Mouse (Mus musculus): ENCODE measurements around the gene Tm4sf19. TPM values are rescaled to one million over a fixed set of nuclear protein-coding genes. Genes with fewer than 3 reads are reported as not detected.

Gene Tm4sf19
- polyA plus RNA-seq (2012; rRNA removed) = not detected in 2 replicates

- Histone ChIP-seq H3K4me3 (ENCODE audit: insufficient read depth, low read length) (no peak within 1 kb of the TSS), H3K27ac (ENCODE audit: insufficient read depth, low read length) (no peak within 1 kb of the TSS), H3K4me1 (ENCODE audit: control insufficient read depth, insufficient read depth, low read length) (peaks cover 1% of the 10 kb centered on the region; the same call in 1 of the 2 replicates)
- TF ChIP-seq CTCF (IDR thresholded peaks at IDR 0.05; ENCODE audit: extremely low read depth, insufficient read depth, low read length) (no peak), POLR2A (IDR thresholded peaks at IDR 0.05; ENCODE audit: extremely low read depth, insufficient read depth, low read length) (no peak)
These were observed at the start of gene Tm4sf19 for GRCm38 (mm10) chr16:32400267-32400666. TSS of gene Tm4sf19 (plus strand) at chr16:32400506.

GRCm38 (mm10) chr16:32350776-32351175 lies 49.5 kb upstream of the Tm4sf19 start:
- TF ChIP-seq POLR2A (IDR thresholded peaks at IDR 0.05; ENCODE audit: extremely low read depth, insufficient read depth, low read length) = no peak
- TF ChIP-seq CTCF (IDR thresholded peaks at IDR 0.05; ENCODE audit: extremely low read depth, insufficient read depth, low read length) = no peak
- Histone ChIP-seq H3K27ac (ENCODE audit: insufficient read depth, low read length) (no peak overlapping the region), H3K4me1 (ENCODE audit: control insufficient read depth, insufficient read depth, low read length) (no peaks in the 10 kb centered on the region)

GRCm38 (mm10) chr16:32363530-32363929 lies 36.8 kb upstream of the Tm4sf19 start:
- TF ChIP-seq CTCF (IDR thresholded peaks at IDR 0.05; ENCODE audit: extremely low read depth, insufficient read depth, low read length) = no peak
- TF ChIP-seq POLR2A (IDR thresholded peaks at IDR 0.05; ENCODE audit: extremely low read depth, insufficient read depth, low read length) = no peak
- Histone ChIP-seq H3K4me3 (ENCODE audit: insufficient read depth, low read length) (no peak overlapping the region), H3K4me1 (ENCODE audit: control insufficient read depth, insufficient read depth, low read length) (no peaks in the 10 kb centered on the region), H3K27ac (ENCODE audit: insufficient read depth, low read length) (no peak overlapping the region)

More at GRCm38 (mm10) chr16:32350776-32351175, 49.5 kb upstream of the Tm4sf19 start:
- H3K4me3 ChIP-seq (ENCODE audit: insufficient read depth, low read length) = no peak overlapping the region

- Histone ChIP-seq H3K27ac (ENCODE audit: insufficient read depth, low read length) (no peak overlapping the region), H3K4me1 (ENCODE audit: control insufficient read depth, insufficient read depth, low read length) (no peaks in the 10 kb centered on the region), H3K4me3 (ENCODE audit: insufficient read depth, low read length) (no peak overlapping the region)
- TF ChIP-seq POLR2A (IDR thresholded peaks at IDR 0.05; ENCODE audit: extremely low read depth, insufficient read depth, low read length) (no peak), CTCF (IDR thresholded peaks at IDR 0.05; ENCODE audit: extremely low read depth, insufficient read depth, low read length) (0 out of 2 replicates have a peak, but pooled peaks have one; percentile 24)
These were observed 29.0 kb upstream of the Tm4sf19 start for GRCm38 (mm10) chr16:32371351-32371750.

GRCm38 (mm10) chr16:32379575-32379974 lies 20.7 kb upstream of the Tm4sf19 start:
- TF ChIP-seq POLR2A (IDR thresholded peaks at IDR 0.05; ENCODE audit: extremely low read depth, insufficient read depth, low read length) (no peak), CTCF (IDR thresholded peaks at IDR 0.05; ENCODE audit: extremely low read depth, insufficient read depth, low read length) (no peak)
- H3K27ac ChIP-seq (ENCODE audit: insufficient read depth, low read length) = no peak overlapping the region
- no peaks in the 10 kb centered on the region for H3K4me1 ChIP-seq (ENCODE audit: control insufficient read depth, insufficient read depth, low read length)
- H3K4me3 ChIP-seq (ENCODE audit: insufficient read depth, low read length) = no peak overlapping the region

- Histone ChIP-seq H3K4me3 (ENCODE audit: insufficient read depth, low read length) (no peak overlapping the region), H3K27ac (ENCODE audit: insufficient read depth, low read length) (no peak overlapping the region), H3K4me1 (ENCODE audit: control insufficient read depth, insufficient read depth, low read length) (no peaks in the 10 kb centered on the region)
- no peak for TF ChIP-seq POLR2A (IDR thresholded peaks at IDR 0.05; ENCODE audit: extremely low read depth, insufficient read depth, low read length)
- no peak for TF ChIP-seq CTCF (IDR thresholded peaks at IDR 0.05; ENCODE audit: extremely low read depth, insufficient read depth, low read length)
These were observed 17.4 kb upstream of the Tm4sf19 start for GRCm38 (mm10) chr16:32382901-32383300.

- H3K4me1 ChIP-seq (ENCODE audit: control insufficient read depth, insufficient read depth, low read length) = no peaks in the 10 kb centered on the region
- H3K4me3 ChIP-seq (ENCODE audit: insufficient read depth, low read length) = no peak overlapping the region
- H3K27ac ChIP-seq (ENCODE audit: insufficient read depth, low read length) = no peak overlapping the region
- TF ChIP-seq POLR2A (IDR thresholded peaks at IDR 0.05; ENCODE audit: extremely low read depth, insufficient read depth, low read length) (no peak), CTCF (IDR thresholded peaks at IDR 0.05; ENCODE audit: extremely low read depth, insufficient read depth, low read length) (no peak)
These were observed 15.4 kb upstream of the Tm4sf19 start for GRCm38 (mm10) chr16:32384885-32385284.

- TF ChIP-seq POLR2A (IDR thresholded peaks at IDR 0.05; ENCODE audit: extremely low read depth, insufficient read depth, low read length) = no peak
- TF ChIP-seq CTCF (IDR thresholded peaks at IDR 0.05; ENCODE audit: extremely low read depth, insufficient read depth, low read length) = no peak
- Histone ChIP-seq H3K4me1 (ENCODE audit: control insufficient read depth, insufficient read depth, low read length) (no peaks in the 10 kb centered on the region), H3K27ac (ENCODE audit: insufficient read depth, low read length) (no peak overlapping the region), H3K4me3 (ENCODE audit: insufficient read depth, low read length) (no peak overlapping the region)
These were observed 13.5 kb upstream of the Tm4sf19 start for GRCm38 (mm10) chr16:32386826-32387225.

- TF ChIP-seq POLR2A (IDR thresholded peaks at IDR 0.05; ENCODE audit: extremely low read depth, insufficient read depth, low read length) (no peak), CTCF (IDR thresholded peaks at IDR 0.05; ENCODE audit: extremely low read depth, insufficient read depth, low read length) (no peak)
- Histone ChIP-seq H3K4me3 (ENCODE audit: insufficient read depth, low read length) (no peak overlapping the region), H3K4me1 (ENCODE audit: control insufficient read depth, insufficient read depth, low read length) (no peaks in the 10 kb centered on the region), H3K27ac (ENCODE audit: insufficient read depth, low read length) (no peak overlapping the region)
These were observed 11.3 kb upstream of the Tm4sf19 start for GRCm38 (mm10) chr16:32389049-32389448.

GRCm38 (mm10) chr16:32389841-32390240 lies 10.5 kb upstream of the Tm4sf19 start:
- no peak overlapping the region for H3K4me3 ChIP-seq (ENCODE audit: insufficient read depth, low read length)
- no peak for TF ChIP-seq POLR2A (IDR thresholded peaks at IDR 0.05; ENCODE audit: extremely low read depth, insufficient read depth, low read length)
- no peak for TF ChIP-seq CTCF (IDR thresholded peaks at IDR 0.05; ENCODE audit: extremely low read depth, insufficient read depth, low read length)
- H3K27ac ChIP-seq (ENCODE audit: insufficient read depth, low read length) = no peak overlapping the region
- H3K4me1 ChIP-seq (ENCODE audit: control insufficient read depth, insufficient read depth, low read length) = no peaks in the 10 kb centered on the region

Measured in cortical plate, adult 2 months (tissue).